Mouse (Mus musculus): Measurements from ENCODE around the gene Samd4b.

DNA sequence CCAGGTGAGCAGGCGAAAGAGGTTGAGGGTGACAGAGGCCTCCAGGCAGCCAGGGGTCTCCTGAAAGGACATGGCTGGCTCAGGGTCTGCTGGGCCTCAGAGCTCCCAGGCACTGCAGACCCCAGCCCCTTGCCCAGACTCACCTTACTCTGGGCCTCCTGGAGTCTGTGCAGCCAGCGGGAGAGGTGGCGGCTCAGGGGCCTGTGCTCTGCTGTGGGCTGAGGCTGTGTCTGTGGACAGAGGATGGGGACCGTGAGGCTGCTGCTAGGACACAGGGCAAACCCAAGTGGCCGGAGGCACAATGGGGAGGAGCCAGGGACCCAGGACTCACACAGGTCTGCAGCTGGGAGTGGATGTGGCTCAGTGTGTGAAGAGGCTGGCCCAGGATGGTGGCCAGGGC is 120.6 kb downstream of the Samd4b start:
- no peak for TF ChIP-seq CTCF (IDR thresholded peaks at IDR 0.05; ENCODE audit: low read depth)
- no peak for TF ChIP-seq EP300 (IDR thresholded peaks at IDR 0.05; ENCODE audit: low read depth)
